Mouse (Mus musculus) heart, postnatal 0 days (tissue): Measurements from ENCODE around the gene Map3k11. TPM values are rescaled to one million over a fixed set of nuclear protein-coding genes. Genes with fewer than 3 reads are reported as not detected.
A peak's percentile ranks its signal among the peaks of the same experiment; 100 is the strongest.

Experiments used
- ATAC-seq: fragments of 200-750 bp; cut with Nextera tagmentation; 2 replicates; pipeline ENCODE4 v1.8.0; 2017; ENCODE audit warnings: low read depth, moderate number of reproducible peaks, moderate library complexity; ENCODE audit not compliant: insufficient read depth
- DNase-seq: peaks from one replicate; pipeline ENCODE4 v3.0.0-alpha.2; 2016; ENCODE audit warnings: low spot score
- H3K27ac ChIP-seq: fragments of 300-500 bp; sonication (generic); 2 replicates; pipeline ENCODE4 v1.5.1; 2014; ENCODE audit warnings: low read depth, mild to moderate bottlenecking
- H3K27me3 ChIP-seq: fragments of 300-500 bp; sonication (generic); 2 replicates; pipeline ENCODE4 v1.6.1; 2014; ENCODE audit warnings: low read length, mixed read lengths; ENCODE audit not compliant: control insufficient read depth, insufficient read depth
- H3K36me3 ChIP-seq: fragments of 300-500 bp; sonication (generic); replicated peaks from 2 replicates; pipeline ENCODE4 v1.6.1; 2014; ENCODE audit warnings: low read length, mixed read lengths; ENCODE audit not compliant: control insufficient read depth, insufficient read depth
- H3K4me1 ChIP-seq: fragments of 300-500 bp; sonication (generic); 2 replicates; pipeline ENCODE4 v1.6.1; 2014; ENCODE audit warnings: antibody characterized with exemption; ENCODE audit not compliant: control insufficient read depth, insufficient read depth
- H3K4me2 ChIP-seq: fragments of 300-500 bp; sonication (generic); 2 replicates; pipeline ENCODE4 v1.6.1; 2014; ENCODE audit warnings: low read depth, mild to moderate bottlenecking, low read length, moderate library complexity
- H3K4me3 ChIP-seq: fragments of 300-500 bp; sonication (generic); 2 replicates; pipeline ENCODE4 v1.5.1; 2014; ENCODE audit warnings: low read depth, low read length
- H3K9ac ChIP-seq: fragments of 300-500 bp; sonication (generic); replicated peaks from 2 replicates; pipeline ENCODE4 v1.6.1; 2014; ENCODE audit warnings: low read depth, low read length, mixed read lengths
- H3K9me3 ChIP-seq: fragments of 300-500 bp; sonication (generic); replicated peaks from 2 replicates; pipeline ENCODE4 v1.6.1; 2016; ENCODE audit warnings: low read length; ENCODE audit not compliant: control insufficient read depth
- CTCF ChIP-seq: IDR thresholded peaks from 2 replicates; pipeline ENCODE4 v1.5.1; 2016; ENCODE audit warnings: antibody characterized with exemption, control low read depth, low read depth
- EP300 ChIP-seq: IDR thresholded peaks from 2 replicates; pipeline ENCODE4 v1.6.1; 2016; ENCODE audit warnings: antibody characterized with exemption, low read depth
- WGBS: fragments of 180-500 bp; shearing (Covaris S2); extraction: QIAGEN DNeasy Blood & Tissue Kit; methylation state at CpG from one replicate; pipeline ENCODE4 v1.1.7; 2014; 5-methylcytosine and 5-hydroxymethylcytosine counted together
- polyA plus RNA-seq: library from polyadenylated mRNA; unstranded; fragments of >200 nt; fragmentation: Nextera tagmentation; extraction: Ambion mirVana; gene quantifications from 2 replicates; pipeline ENCODE4 v1.2.1, GENCODE M21; 2015
- total RNA-seq: library from RNA; depleted of rRNA; stranded (reverse); fragments of >200 nt; gene quantifications from 2 replicates; pipeline ENCODE4 v1.2.3, GENCODE M21; 2014; ENCODE audit warnings: low replicate concordance

The Map3k11 gene
- total and polyA plus RNA-seq, 2 experiments from 2014 or later, result 17.0 to 43.5 TPM

- Histone ChIP-seq H3K4me3 (peak overlapping the region; percentile 82), H3K27ac (peak overlapping the region; percentile 94), H3K4me1 (peaks cover 18% of the 10 kb centered on the region), H3K9me3 (no peaks in the 10 kb centered on the region), H3K27me3 (no peaks in the 10 kb centered on the region), H3K9ac (peak overlapping the region; percentile 77), H3K36me3 (peaks cover 50% of the 10 kb centered on the region), H3K4me2 (peak overlapping the region; percentile 95)
- no peak for TF ChIP-seq CTCF
- TF ChIP-seq EP300, result peak; percentile 86; the same call in 1 of the 2 replicates
- ATAC-seq (peak; percentile 9; the same call in 1 of the 2 replicates), DNase-seq (peak; percentile 83)
- 58% methylated on average over 10 of the region's 10 CpGs for WGBS
Measured at GRCm38 (mm10) chr19:5692086-5692912, 3.8 kb downstream of the Map3k11 start.

GRCm38 (mm10) chr19:5692913-5693396, 4.4 kb downstream of the Map3k11 start:
- Histone ChIP-seq H3K27me3 (no peaks in the 10 kb centered on the region), H3K4me2 (peak overlapping the region; percentile 95), H3K27ac (peak overlapping the region; percentile 94), H3K9me3 (no peaks in the 10 kb centered on the region), H3K9ac (peak overlapping the region; percentile 77; the same call in 1 of the 2 replicates), H3K4me1 (peaks cover 14% of the 10 kb centered on the region; the same call in 1 of the 2 replicates), H3K4me3 (peak overlapping the region; percentile 82), H3K36me3 (peaks cover 57% of the 10 kb centered on the region)
- ATAC-seq (no peak), DNase-seq (no peak)
- WGBS, result 46% methylated on average over 10 of the region's 10 CpGs
- TF ChIP-seq CTCF, result no peak

- TF ChIP-seq EP300 (no peak), CTCF (no peak)
- Histone ChIP-seq H3K9me3 (no peaks in the 10 kb centered on the region), H3K27ac (peak overlapping the region; percentile 94; the same call in 1 of the 2 replicates), H3K27me3 (no peaks in the 10 kb centered on the region), H3K36me3 (peaks cover 65% of the 10 kb centered on the region), H3K4me3 (0 out of 2 replicates have a peak overlapping the region, but pooled peaks have one; percentile 82), H3K9ac (no peak overlapping the region), H3K4me1 (peaks cover 14% of the 10 kb centered on the region; the same call in 1 of the 2 replicates), H3K4me2 (peak overlapping the region; percentile 95)
- 75% methylated on average over 6 of the region's 6 CpGs for WGBS
- no peak for DNase-seq
- no peak for ATAC-seq
Measured at GRCm38 (mm10) chr19:5693801-5694200, 5.3 kb downstream of the Map3k11 start.

- no peak overlapping the region for H3K4me2 ChIP-seq
- WGBS, result 49% methylated on average over 41 of the region's 41 CpGs
- peaks cover 84% of the 10 kb centered on the region for H3K36me3 ChIP-seq
- no peak overlapping the region for H3K4me3 ChIP-seq
- peaks cover 14% of the 10 kb centered on the region; the same call in 1 of the 2 replicates for H3K4me1 ChIP-seq
- no peak for ATAC-seq
- TF ChIP-seq CTCF (no peak), EP300 (no peak)
- no peaks in the 10 kb centered on the region for H3K27me3 ChIP-seq
- no peak overlapping the region for H3K27ac ChIP-seq
- DNase-seq, result no peak
- H3K9ac ChIP-seq, result no peak overlapping the region
- no peaks in the 10 kb centered on the region for H3K9me3 ChIP-seq
Measured at GRCm38 (mm10) chr19:5695849-5696462, 7.4 kb downstream of the Map3k11 start.

- Histone ChIP-seq H3K4me3 (no peak within 1 kb of the TSS), H3K4me1 (0 out of 2 replicates have a peak, but pooled peaks cover 7% of the 10 kb centered on the region), H3K4me2 (no peak within 1 kb of the TSS), H3K9me3 (no peaks in the 10 kb centered on the region), H3K36me3 (peaks cover 81% of the 10 kb centered on the region), H3K27ac (peak within 1 kb of the TSS; percentile 64), H3K9ac (no peak within 1 kb of the TSS), H3K27me3 (no peaks in the 10 kb centered on the region)
- TF ChIP-seq CTCF, result no peak
- no peak for TF ChIP-seq EP300
- WGBS, result 64% methylated on average over 17 of the region's 17 CpGs
- ATAC-seq (peak; percentile 7; the same call in 1 of the 2 replicates), DNase-seq (no peak)
Measured at GRCm38 (mm10) chr19:5704163-5704800, 15.7 kb downstream of the Map3k11 start, which contains the start of gene Kcnk7. Gene Kcnk7, plus strand, starts transcription at chr19:5704367.
